Mouse (Mus musculus): Measurements from ENCODE around the gene Bivm. TPM values are rescaled to one million over a fixed set of nuclear protein-coding genes. Genes with fewer than 3 reads are reported as not detected.

The Bivm gene
- 1.6 and 2.1 TPM in 2 replicates for total RNA-seq (2017)

DNA sequence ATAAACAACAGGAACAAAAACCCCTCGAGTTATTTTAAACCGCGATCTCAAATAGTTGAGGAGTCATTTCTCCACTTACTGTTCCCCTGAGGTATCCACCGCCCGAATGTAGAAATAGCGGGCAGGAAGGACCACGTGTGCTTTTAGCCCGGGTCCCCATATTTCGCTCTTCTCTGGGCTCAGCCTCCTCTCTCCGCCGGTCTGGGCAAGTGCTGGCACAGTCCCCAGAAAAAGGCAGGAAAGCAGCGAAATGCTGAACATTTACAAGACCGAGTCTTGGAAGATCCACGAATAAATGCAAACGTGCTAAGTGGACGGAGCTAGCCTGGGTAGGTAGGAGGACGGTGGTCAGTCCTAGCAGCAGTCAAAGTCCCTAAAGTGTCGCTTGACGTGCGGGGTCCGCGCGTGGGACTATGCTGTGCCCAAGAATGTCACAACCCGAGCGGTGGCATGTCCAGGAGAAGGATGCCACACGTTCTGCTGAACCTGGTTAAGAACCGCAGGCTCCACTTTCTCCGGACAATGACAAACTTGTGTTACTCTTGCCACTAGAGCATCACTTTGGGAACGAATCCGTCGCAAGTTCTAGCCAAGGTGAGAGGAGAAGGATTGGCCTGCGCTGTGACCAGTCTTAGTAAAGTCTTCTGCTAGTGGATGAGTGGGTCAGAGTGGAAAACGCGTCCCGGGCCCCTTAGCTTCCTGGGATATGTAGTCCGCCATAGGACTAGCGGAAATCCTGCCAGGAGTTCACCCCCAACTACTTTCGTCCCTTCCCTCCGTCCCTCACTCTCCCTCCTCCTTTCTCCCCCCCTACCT is at the start of gene Bivm, which contains the start of gene Kdelc1:
Gene Bivm, plus strand, starts transcription at position 719 of the 816 bp plus-strand sequence.
Gene Kdelc1, minus strand, starts transcription at position 570 of the 816 bp plus-strand sequence.
- ATAC-seq (ENCODE audit: extremely low read depth, insufficient number of reproducible peaks, low FRiP score, poor library complexity, severe bottlenecking): peak; percentile 51; the same call in 1 of the 2 replicates

DNA sequence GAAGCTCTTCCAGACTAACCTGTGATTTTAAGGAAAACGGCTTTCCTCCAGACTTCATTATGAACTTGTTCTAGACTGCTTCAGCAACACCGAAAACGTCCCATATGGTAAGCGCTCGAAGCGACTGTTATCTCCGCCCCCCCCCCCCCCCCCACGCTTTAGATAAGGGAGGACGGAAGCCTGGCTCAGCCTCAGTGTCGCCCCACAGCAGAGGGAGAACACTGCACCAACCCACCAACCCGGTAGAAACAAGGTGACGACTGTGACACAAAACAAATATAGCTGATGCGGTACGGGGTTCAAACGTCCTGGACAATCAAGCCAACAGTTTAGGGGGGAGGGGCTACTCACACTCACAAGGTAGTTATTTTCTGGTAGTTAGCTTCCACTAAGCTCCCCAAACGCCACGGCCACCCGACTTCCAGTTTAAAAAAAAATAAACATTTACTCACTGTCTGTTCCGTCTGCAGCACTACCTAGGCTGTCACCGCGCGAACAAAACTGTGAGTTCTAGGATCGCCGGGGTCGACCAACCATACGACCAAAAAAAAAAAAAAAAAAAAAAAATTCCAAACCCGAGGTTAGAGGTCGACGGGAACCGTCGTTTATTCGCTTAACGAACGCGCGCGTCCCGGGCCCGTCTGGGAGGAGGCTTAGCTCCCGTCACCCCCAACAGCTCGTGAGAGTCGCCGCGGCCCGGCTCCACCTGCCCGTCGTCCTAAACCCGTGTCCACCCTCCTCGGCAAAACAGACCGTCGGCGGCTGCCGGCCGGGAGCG is 17.1 kb upstream of the Bivm start:
- peak; percentile 77 for ATAC-seq (ENCODE audit: extremely low read depth, insufficient number of reproducible peaks, low FRiP score, poor library complexity, severe bottlenecking)

DNA sequence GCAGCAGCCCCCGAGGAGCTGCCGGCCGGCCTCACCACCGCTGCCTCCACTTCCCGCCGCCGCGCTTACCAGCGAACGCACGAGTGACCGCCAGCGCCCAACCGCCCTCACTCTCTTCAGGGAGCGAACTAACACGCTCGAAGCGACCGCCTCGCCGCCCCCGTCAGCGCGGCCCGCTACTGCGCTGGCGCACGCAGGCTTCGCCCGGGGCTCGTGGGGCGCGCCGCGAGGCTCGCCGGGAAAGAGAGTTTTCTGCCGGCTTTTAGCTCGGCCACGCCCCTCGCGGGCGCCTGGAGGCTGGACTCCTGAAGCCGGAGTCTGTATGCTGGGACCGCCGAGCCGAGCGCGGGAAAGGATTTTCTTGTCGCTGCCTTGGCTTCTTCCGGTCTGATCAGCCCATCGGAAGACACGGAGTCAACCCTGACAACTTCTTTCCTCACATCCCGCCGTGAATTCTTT is 16.5 kb upstream of the Bivm start, which contains the start of gene Tex30:
Gene Tex30, minus strand, starts transcription at position 183 of the 459 bp plus-strand sequence.
- ATAC-seq (ENCODE audit: extremely low read depth, insufficient number of reproducible peaks, low FRiP score, poor library complexity, severe bottlenecking): peak; percentile 83

DNA sequence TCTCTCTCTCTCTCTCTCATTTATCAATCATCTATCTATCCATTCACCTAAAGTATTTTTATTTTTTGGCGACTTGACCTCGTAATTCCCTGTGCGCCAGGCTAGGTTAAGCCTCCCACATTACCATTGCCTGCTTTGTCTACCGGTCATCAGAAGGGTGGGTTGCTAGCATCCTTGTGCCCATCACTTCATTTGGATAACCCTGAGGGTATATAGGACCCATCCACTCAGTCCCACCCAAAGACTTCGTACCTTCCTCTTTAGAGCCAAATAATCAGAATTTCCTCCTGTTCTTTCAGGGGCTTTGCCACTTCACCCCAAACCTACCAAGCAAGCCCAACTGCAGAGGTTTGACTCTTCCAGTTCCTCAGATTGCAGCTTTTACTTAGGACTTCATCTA is 15.8 kb upstream of the Bivm start:
- ATAC-seq (ENCODE audit: extremely low read depth, insufficient number of reproducible peaks, low FRiP score, poor library complexity, severe bottlenecking): no peak

DNA sequence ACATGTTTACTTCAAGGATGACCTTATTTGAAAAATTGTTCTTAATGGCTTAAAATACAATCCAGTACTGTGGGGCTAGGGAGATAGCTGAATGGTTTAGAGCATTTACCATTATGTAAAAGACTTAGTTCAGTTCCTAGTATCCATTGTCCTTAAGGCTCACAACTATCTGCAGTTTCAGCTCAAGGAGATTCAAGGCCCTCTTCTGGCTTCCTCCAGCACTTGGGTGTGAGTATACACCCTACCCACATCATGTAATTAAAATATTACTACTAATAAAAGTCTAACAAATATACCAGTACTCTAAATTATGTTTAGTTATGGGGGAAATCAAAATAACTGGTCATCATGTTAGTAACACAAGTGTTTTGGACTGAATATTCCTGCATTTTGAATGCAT is 1.2 kb upstream of the Bivm start:
- ATAC-seq (ENCODE audit: extremely low read depth, insufficient number of reproducible peaks, low FRiP score, poor library complexity, severe bottlenecking): no peak

DNA sequence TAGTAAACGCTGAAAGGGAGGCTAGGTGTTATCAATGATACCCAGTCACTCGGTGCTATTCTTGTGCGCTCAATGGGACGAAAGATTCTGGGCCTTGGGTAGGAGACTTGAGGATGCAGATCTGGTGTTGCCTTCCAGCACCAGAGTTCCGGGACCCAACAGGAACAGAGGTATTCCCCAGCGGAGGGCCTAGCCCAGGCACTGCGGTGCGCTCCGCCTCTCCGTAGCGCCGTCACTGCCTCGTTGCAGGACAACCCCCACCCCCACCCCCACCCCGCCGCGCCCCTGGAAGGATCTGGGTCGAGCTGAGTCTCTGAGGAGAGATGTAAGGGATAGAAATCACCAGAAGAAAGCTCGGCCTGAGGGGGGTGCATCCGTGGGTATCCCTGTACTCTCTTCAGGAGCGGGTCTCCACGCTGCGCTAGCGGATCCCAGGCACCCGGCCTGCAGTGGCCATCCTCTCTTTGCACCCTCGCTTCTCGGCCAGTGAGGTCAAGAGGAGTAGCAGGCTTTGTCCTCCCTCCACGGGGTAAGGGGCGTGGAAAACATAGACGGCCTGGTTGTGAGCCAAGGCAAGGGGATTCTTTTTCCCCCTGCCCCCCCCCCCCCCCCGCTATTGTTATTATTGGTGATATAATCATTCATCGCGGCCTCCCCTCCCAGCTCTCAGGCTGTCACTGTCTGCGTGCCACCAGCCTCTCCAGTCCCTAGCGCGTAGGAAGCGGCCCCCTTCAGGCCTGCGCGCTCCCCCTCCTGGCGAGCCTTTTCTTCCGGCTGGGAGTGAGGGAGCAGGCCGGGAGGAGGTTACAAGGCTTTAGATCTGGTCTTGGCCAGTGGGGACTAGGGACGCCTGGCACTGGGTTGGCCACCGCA is 680 bp downstream of the Bivm start:
- peak; percentile 42 for ATAC-seq (ENCODE audit: extremely low read depth, insufficient number of reproducible peaks, low FRiP score, poor library complexity, severe bottlenecking)

DNA sequence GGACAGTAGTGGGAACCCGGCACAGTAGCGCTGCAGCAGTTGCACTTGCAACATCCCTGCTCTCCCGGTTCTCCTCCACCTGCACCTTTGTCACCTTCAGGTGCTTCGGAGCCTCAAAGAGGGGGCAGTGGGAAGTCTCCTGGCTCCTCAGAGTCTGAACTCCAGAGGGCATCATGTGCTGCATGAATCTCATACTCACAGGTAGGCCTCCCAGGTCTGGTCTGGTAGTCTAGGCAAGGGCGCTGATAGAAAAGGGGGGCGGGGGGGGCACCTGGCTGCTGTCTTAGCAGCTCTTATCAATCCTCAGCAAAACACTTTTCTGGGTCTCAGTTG is 1.3 kb downstream of the Bivm start:
- no peak for ATAC-seq (ENCODE audit: extremely low read depth, insufficient number of reproducible peaks, low FRiP score, poor library complexity, severe bottlenecking)

- peak; percentile 34 for ATAC-seq (ENCODE audit: extremely low read depth, insufficient number of reproducible peaks, low FRiP score, poor library complexity, severe bottlenecking)
Observed at GRCm38 (mm10) chr1:44122256-44122655, 3.5 kb downstream of the Bivm start.

GRCm38 (mm10) chr1:44125590-44125989 is 6.8 kb downstream of the Bivm start:
- ATAC-seq (ENCODE audit: extremely low read depth, insufficient number of reproducible peaks, low FRiP score, poor library complexity, severe bottlenecking): no peak

DNA sequence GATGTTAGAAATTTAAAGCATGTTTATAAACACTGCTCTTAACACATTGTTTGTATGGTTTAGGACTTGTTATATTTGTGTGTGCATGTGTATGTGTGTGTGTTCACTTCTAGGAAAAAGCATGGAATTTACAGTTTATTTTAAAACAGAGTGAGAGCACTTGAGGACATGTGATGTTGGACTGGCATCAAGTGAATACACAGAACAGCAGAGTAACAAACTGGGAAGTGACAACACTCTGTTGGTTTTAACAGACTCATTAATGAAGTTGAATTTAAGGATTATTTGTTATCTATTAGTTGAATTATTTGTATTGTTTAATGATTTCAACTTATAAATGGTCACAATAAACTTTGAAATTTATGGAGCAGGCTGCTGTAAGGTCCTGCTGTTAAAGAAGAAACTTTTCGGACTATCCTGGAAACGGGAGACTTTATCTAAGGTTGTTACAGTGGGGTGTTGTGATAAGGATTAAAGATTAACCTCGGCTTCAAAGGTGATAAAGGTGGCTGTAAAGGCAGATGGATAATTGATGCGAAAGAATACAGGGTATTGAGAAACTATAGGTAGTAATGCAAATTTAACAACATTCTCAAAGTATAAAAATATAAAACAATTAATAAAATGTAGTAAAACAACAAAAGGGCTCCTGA is 11.3 kb downstream of the Bivm start:
- no peak for ATAC-seq (ENCODE audit: extremely low read depth, insufficient number of reproducible peaks, low FRiP score, poor library complexity, severe bottlenecking)

DNA sequence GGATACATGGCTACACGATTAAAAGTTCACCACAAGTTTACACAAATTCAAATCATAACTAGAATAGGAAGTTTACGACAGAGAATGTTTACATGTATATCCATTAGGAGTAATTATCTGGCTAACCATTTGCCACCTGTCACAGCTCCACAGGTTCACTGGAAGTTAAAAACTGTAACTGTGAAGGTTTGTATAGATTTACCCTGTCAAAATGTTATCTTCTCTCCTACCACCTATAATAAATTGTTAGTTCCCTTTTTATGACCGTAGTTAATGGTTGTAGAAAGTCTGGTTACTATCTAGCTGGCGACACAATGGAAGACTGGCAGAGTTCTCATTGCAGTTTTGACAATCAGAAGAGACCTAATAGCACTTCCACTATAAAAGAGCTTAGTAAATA is 21.5 kb downstream of the Bivm start:
- ATAC-seq (ENCODE audit: extremely low read depth, insufficient number of reproducible peaks, low FRiP score, poor library complexity, severe bottlenecking): no peak

DNA sequence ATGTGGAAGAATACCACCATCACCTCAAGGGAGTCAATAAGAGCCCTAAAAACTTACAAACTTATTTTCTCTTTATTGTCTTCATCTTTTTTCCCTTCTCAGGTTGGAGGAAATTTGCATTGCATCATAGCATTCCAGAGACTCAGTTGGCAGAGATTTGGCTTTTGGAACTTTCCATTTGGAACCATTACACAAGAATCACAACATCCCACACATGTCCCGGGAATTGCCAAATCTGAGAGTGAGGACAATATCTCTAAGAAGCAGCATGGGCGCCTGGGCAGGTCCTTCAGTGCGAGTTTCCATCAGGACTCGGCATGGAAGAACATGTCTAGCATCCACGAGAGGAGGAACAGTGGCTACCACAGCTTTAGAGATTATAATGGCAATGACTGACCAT is 24.0 kb downstream of the Bivm start:
- no peak for ATAC-seq (ENCODE audit: extremely low read depth, insufficient number of reproducible peaks, low FRiP score, poor library complexity, severe bottlenecking)

DNA sequence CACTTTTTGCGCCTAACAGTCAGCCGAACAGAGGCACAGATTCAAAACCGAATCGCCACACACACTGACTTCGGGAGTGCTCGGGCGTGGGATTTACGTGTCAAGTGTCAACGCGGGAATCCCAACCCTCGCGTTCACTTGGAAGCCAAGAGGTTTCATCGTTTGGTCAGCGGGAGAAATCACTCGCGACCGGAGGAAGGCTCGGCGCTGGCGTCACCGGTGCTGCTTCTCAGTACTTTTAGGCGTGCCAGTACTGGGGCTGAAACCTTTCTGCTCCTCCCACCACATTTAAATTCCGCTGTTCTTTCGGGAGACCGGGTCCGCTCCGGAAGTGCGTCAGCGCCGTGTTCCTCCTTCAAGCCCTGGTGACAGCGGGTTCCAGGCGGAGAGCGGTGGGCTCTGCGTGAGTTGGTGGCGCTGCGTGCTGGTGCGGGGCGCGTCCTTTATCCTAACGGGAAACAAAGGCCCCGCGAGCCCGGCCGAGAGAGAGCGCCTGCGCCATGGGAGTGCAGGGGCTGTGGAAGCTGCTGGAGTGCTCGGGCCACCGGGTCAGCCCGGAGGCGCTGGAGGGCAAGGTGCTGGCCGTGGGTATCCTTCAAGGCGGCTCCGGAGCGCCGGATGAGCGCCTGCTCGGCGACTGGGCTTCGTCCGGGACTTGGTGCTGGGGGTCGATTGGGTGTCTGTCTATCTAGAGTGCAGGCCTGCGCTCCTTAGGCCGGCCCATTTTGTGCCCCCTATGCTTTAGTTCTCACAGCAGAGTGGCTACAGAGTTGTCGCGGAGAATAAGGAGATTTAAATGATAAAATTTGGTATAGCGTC is 29.0 kb downstream of the Bivm start, which contains the start of gene Ercc5:
Gene Ercc5, plus strand, starts transcription at position 182 of the 819 bp plus-strand sequence.
- peak; percentile 95 for ATAC-seq (ENCODE audit: extremely low read depth, insufficient number of reproducible peaks, low FRiP score, poor library complexity, severe bottlenecking)

GRCm38 (mm10) chr1:44148706-44149105 is 29.9 kb downstream of the Bivm start:
- no peak for ATAC-seq (ENCODE audit: extremely low read depth, insufficient number of reproducible peaks, low FRiP score, poor library complexity, severe bottlenecking)

DNA sequence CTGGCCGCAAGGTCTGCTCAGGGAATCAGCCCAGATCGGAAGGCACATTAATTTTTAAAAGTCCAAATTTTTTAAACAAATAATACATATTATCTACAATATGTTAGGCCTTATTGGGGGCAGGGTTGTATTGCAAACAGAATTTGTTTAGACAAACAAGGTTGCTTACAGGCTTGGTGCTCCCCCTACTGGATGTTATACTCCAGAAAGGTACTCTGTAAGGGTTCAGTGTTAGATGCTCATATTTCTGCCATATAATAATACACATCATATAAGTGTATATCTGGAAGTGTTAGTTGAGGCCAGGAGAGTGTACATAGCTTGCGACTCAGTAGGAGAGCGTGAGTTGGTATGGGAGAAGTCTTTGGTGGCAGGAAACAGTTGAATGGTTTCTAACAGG is 36.5 kb downstream of the Bivm start:
- no peak for ATAC-seq (ENCODE audit: extremely low read depth, insufficient number of reproducible peaks, low FRiP score, poor library complexity, severe bottlenecking)

- no peak for ATAC-seq (ENCODE audit: extremely low read depth, insufficient number of reproducible peaks, low FRiP score, poor library complexity, severe bottlenecking)
Observed at GRCm38 (mm10) chr1:44158317-44158716, 39.6 kb downstream of the Bivm start.

GRCm38 (mm10) chr1:44161818-44162217 is 43.1 kb downstream of the Bivm start:
- no peak for ATAC-seq (ENCODE audit: extremely low read depth, insufficient number of reproducible peaks, low FRiP score, poor library complexity, severe bottlenecking)

DNA sequence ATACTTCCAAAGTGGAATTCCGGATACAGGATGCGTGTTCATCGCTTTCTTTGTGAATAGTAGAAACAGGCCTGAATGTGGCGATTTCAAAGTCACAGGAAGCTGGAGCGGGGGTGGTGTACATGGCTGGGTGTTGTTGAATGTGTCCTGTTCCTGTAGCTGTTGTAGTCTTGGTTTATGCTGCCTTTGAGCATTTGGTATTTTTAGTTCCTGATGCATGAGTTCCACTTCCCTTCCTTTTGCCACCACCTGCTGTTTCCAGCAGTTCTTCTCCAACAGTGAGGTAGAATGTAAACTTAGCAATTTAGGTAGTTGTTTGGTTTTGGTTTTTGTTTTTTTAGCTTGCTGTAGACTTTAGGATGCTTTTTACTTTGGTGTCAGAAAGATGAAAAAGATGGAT is 43.6 kb downstream of the Bivm start:
- ATAC-seq (ENCODE audit: extremely low read depth, insufficient number of reproducible peaks, low FRiP score, poor library complexity, severe bottlenecking): no peak
